Mouse (Mus musculus): ENCODE measurements around the gene Ppip5k2. TPM values are rescaled to one million over a fixed set of nuclear protein-coding genes. Genes with fewer than 3 reads are reported as not detected.

Gene Ppip5k2
- polyA plus RNA-seq (2015; fragmentation: Nextera tagmentation; extraction: Ambion mirVana) = 17.1 and 21.3 TPM in 2 replicates

DNA sequence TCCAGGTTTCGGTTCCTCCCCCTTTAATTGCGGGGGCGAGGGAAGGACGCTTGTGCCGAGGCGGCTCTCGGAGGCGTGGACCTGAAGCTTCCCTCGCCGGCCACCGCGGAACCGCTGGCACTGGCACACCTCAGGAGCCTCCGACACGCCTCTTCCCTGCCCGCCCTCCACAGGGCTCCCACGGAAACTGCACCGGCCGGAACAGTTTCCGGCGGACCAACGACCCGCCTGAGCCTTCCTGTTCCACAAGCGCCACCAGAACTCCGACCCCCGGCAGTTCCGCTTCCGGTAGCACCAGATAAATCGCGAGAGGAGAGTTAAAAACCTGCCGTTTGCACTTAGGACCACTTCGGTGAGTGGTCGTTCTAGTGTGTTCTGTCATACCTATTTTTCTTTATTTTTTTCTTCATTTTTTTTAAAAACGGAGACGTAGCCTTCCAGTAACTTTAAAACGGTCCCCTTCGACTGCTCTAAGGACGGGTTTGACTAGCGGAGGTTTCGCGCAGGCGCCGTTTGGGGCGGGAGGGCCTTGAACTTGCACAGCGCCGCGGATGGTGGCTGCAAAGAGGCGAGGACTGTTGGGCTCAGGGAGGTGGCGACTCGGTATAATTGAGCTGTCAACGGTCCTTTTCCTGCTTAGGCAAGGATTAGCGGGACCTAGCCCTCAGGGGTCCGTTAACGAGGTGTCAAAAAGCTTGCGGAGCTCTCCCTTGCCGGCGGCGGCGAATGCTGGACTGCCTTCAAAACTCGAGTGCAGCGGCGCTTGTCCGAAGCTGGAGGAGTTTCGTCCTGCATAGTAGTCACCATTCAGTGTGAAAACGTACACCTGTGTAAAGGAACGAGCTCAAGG lies at the start of gene Ppip5k2, which contains the start of gene Gin1:
Ppip5k2 (minus strand) TSS at position 508 of the 850 bp plus-strand sequence.
Gin1 (plus strand) TSS at position 269 of the 850 bp plus-strand sequence.
- TF ChIP-seq CTCF (IDR thresholded peaks at IDR 0.05; ENCODE audit: low read depth) = peak; percentile 52
- H3K4me2 ChIP-seq (ENCODE audit: low read length) = peak within 1 kb of the TSS; percentile 82
- peak; percentile 97 for DNase-seq (ENCODE audit: low spot score)
- WGBS = 1% methylated on average over 65 of the region's 66 CpGs
- peak; percentile 99 for ATAC-seq (replicated peaks; ENCODE audit: low FRiP score, low read depth)
- no peaks in the 10 kb centered on the region for H3K4me1 ChIP-seq (replicated peaks; ENCODE audit: insufficient read depth, low read length)
- H3K27me3 ChIP-seq (ENCODE audit: insufficient read depth, low read length) = no peaks in the 10 kb centered on the region
- H3K27ac ChIP-seq = peak within 1 kb of the TSS; percentile 91
- H3K4me3 ChIP-seq (replicated peaks; ENCODE audit: low read depth, low read length) = peak within 1 kb of the TSS; percentile 83
- H3K9me3 ChIP-seq (replicated peaks; ENCODE audit: low read length) = no peaks in the 10 kb centered on the region
- H3K36me3 ChIP-seq (ENCODE audit: insufficient read depth, low read length) = no peaks in the 10 kb centered on the region
- peak within 1 kb of the TSS; percentile 90 for H3K9ac ChIP-seq (ENCODE audit: low read depth, low read length)

- H3K27me3 ChIP-seq (ENCODE audit: insufficient read depth, low read length) = no peaks in the 10 kb centered on the region
- H3K4me1 ChIP-seq (replicated peaks; ENCODE audit: insufficient read depth, low read length) = no peaks in the 10 kb centered on the region
- H3K36me3 ChIP-seq (ENCODE audit: insufficient read depth, low read length) = no peaks in the 10 kb centered on the region
- DNase-seq (ENCODE audit: low spot score) (peak; percentile 66), ATAC-seq (replicated peaks; ENCODE audit: low FRiP score, low read depth) (no peak)
- H3K9ac ChIP-seq (ENCODE audit: low read depth, low read length) = no peak overlapping the region
- no peak overlapping the region for H3K4me3 ChIP-seq (replicated peaks; ENCODE audit: low read depth, low read length)
- peak; percentile 87 for TF ChIP-seq CTCF (IDR thresholded peaks at IDR 0.05; ENCODE audit: low read depth)
- H3K9me3 ChIP-seq (replicated peaks; ENCODE audit: low read length) = no peaks in the 10 kb centered on the region
- no peak overlapping the region for H3K4me2 ChIP-seq (ENCODE audit: low read length)
- H3K27ac ChIP-seq = no peak overlapping the region
- WGBS = 35% methylated on average over 2 of the region's 2 CpGs
Measured at GRCm38 (mm10) chr1:97809255-97809912, 39.2 kb upstream of the Ppip5k2 start.

GRCm38 (mm10) chr1:97804520-97804919 lies 34.3 kb upstream of the Ppip5k2 start:
- H3K4me2 ChIP-seq (ENCODE audit: low read length) = no peak overlapping the region
- H3K9ac ChIP-seq (ENCODE audit: low read depth, low read length) = no peak overlapping the region
- no peak overlapping the region for H3K4me3 ChIP-seq (replicated peaks; ENCODE audit: low read depth, low read length)
- H3K36me3 ChIP-seq (ENCODE audit: insufficient read depth, low read length) = no peaks in the 10 kb centered on the region
- no peaks in the 10 kb centered on the region for H3K9me3 ChIP-seq (replicated peaks; ENCODE audit: low read length)
- H3K27ac ChIP-seq = no peak overlapping the region
- TF ChIP-seq CTCF (IDR thresholded peaks at IDR 0.05; ENCODE audit: low read depth) = no peak
- H3K4me1 ChIP-seq (replicated peaks; ENCODE audit: insufficient read depth, low read length) = no peaks in the 10 kb centered on the region
- DNase-seq (ENCODE audit: low spot score) (no peak), ATAC-seq (replicated peaks; ENCODE audit: low FRiP score, low read depth) (no peak)
- H3K27me3 ChIP-seq (ENCODE audit: insufficient read depth, low read length) = no peaks in the 10 kb centered on the region

DNA sequence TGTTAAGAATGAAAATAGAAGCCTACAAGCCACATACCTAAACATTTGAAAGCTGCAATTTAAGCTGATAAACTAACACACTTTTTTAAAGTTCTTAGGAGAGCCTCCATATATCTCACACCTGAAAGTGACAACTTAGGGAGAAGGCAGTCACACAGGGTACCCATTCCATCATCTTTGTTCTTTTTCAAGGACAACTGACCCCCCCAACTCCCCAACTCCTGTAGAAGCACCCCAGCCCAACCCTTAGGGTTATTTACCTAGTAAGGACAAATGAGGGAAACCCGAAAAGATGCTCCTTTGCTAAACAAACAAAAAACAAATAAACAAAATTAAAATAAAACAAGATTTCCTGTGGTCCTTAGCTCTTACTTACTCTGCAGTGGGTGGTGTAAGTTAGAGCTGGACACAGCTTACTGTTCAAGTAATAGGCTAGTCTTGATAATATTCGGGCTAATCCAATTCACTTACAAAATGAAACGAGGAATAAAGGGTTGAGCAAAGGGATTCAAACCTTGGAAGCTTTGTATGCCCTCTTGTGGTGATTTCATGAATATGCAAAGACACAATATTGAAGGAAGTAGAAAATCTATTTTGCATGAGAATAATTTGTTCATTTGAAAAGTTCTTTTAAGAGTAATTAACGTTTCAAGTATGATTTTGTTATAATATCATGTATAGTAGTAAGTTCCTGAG lies 32.1 kb upstream of the Ppip5k2 start:
- no peak overlapping the region for H3K9ac ChIP-seq (ENCODE audit: low read depth, low read length)
- no peak overlapping the region for H3K4me3 ChIP-seq (replicated peaks; ENCODE audit: low read depth, low read length)
- ATAC-seq (replicated peaks; ENCODE audit: low FRiP score, low read depth) (no peak), DNase-seq (ENCODE audit: low spot score) (peak; percentile 67)
- no peaks in the 10 kb centered on the region for H3K36me3 ChIP-seq (ENCODE audit: insufficient read depth, low read length)
- no peaks in the 10 kb centered on the region for H3K4me1 ChIP-seq (replicated peaks; ENCODE audit: insufficient read depth, low read length)
- H3K27ac ChIP-seq = no peak overlapping the region
- H3K9me3 ChIP-seq (replicated peaks; ENCODE audit: low read length) = no peaks in the 10 kb centered on the region
- H3K27me3 ChIP-seq (ENCODE audit: insufficient read depth, low read length) = no peaks in the 10 kb centered on the region
- WGBS = 37% methylated on average over 4 of the region's 4 CpGs
- peak; percentile 81 for TF ChIP-seq CTCF (IDR thresholded peaks at IDR 0.05; ENCODE audit: low read depth)
- no peak overlapping the region for H3K4me2 ChIP-seq (ENCODE audit: low read length)

DNA sequence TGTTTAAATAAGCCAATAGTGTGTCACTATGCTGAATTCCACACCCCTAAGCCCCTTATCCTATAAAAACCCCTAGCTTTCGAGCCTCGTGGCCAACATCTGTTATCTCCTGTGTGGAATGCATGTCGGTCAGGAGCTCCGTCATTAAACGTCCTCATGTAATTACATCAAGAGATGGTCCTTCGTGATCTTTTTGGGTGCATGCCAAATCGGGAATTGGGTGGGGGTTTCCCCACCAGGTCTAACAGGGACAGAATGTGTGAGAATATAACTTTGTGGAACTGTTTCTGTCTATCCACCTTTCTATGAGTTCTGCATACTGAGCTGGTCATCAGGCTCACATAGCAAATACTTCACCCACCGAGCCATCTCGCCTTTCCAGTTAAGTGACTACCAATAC lies 25.7 kb upstream of the Ppip5k2 start:
- Histone ChIP-seq H3K36me3 (ENCODE audit: insufficient read depth, low read length) (no peaks in the 10 kb centered on the region), H3K4me3 (replicated peaks; ENCODE audit: low read depth, low read length) (no peak overlapping the region), H3K27ac (no peak overlapping the region), H3K9me3 (replicated peaks; ENCODE audit: low read length) (no peaks in the 10 kb centered on the region), H3K4me2 (ENCODE audit: low read length) (no peak overlapping the region), H3K9ac (ENCODE audit: low read depth, low read length) (no peak overlapping the region), H3K27me3 (ENCODE audit: insufficient read depth, low read length) (no peaks in the 10 kb centered on the region), H3K4me1 (replicated peaks; ENCODE audit: insufficient read depth, low read length) (no peaks in the 10 kb centered on the region)
- no peak for DNase-seq (ENCODE audit: low spot score)
- ATAC-seq (replicated peaks; ENCODE audit: low FRiP score, low read depth) = no peak
- no peak for TF ChIP-seq CTCF (IDR thresholded peaks at IDR 0.05; ENCODE audit: low read depth)
- WGBS = 83% methylated on average over 9 of the region's 9 CpGs

GRCm38 (mm10) chr1:97794110-97794509 lies 23.9 kb upstream of the Ppip5k2 start:
- DNase-seq (ENCODE audit: low spot score) = no peak
- H3K9me3 ChIP-seq (replicated peaks; ENCODE audit: low read length) = no peaks in the 10 kb centered on the region

More at GRCm38 (mm10) chr1:97794110-97794509, 23.9 kb upstream of the Ppip5k2 start:
- no peak overlapping the region for H3K4me2 ChIP-seq (ENCODE audit: low read length)
- H3K9ac ChIP-seq (ENCODE audit: low read depth, low read length) = no peak overlapping the region
- H3K27me3 ChIP-seq (ENCODE audit: insufficient read depth, low read length) = no peaks in the 10 kb centered on the region
- no peaks in the 10 kb centered on the region for H3K4me1 ChIP-seq (replicated peaks; ENCODE audit: insufficient read depth, low read length)
- no peak overlapping the region for H3K4me3 ChIP-seq (replicated peaks; ENCODE audit: low read depth, low read length)
- no peak for TF ChIP-seq CTCF (IDR thresholded peaks at IDR 0.05; ENCODE audit: low read depth)
- H3K36me3 ChIP-seq (ENCODE audit: insufficient read depth, low read length) = no peaks in the 10 kb centered on the region
- no peak overlapping the region for H3K27ac ChIP-seq
- WGBS = 85% methylated on average over 3 of the region's 3 CpGs
- no peak for ATAC-seq (replicated peaks; ENCODE audit: low FRiP score, low read depth)

Measured in kidney, postnatal 0 days (tissue).